Mouse (Mus musculus): Measurements from ENCODE around the gene Gm7697.
"Not testable (repeated sequence)": the region's sequence is repeated elsewhere in the genome, so short reads cannot be mapped to it uniquely, and the experiment has no call there.

Gene Gm7697

GRCm38 (mm10) chr8:69522876-69523275, at the start of gene Gm7697:
TSS of gene Gm7697 (minus strand) at chr8:69522976.
- DNase-seq: not testable (repeated sequence)

DNA sequence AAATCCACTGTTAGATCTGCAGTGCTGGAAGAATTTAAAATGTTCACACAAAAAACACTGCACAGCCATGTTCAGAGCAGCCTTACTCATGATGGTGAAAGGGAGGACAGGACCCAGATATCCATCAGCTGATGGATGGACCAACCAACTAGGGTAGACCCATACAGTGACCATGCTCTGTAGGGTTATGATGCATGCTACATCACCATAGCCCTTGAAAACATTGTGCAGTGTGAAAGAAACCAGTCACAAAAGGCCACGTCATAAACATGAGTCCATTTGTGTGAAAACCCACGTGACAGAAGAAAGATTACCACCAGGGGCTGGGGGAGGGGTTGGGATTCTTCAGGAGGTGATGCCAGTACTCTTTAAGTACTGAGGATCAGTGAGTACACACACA, 28.5 kb upstream of the Gm7697 start:
- not testable (repeated sequence) for DNase-seq

DNA sequence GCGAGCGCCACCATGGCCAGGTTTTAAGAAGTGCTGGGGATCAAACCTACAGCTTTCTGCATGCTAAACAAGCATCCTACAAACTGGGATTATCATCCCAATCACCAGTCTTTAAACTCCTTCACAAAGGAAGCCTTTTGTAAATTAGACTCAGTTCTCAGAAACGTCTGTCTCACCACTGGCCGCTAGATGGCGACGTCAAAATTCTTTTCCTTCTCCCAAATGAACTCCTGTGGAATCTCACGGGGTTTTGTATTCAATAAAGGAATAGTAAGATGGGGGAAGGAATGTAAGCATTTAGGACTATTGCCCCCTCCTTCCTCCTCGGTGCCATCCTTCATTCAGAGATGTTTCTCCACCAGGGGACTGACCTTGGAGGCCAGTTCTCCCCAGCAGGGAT, 26.8 kb upstream of the Gm7697 start:
- not testable (repeated sequence) for DNase-seq

DNA sequence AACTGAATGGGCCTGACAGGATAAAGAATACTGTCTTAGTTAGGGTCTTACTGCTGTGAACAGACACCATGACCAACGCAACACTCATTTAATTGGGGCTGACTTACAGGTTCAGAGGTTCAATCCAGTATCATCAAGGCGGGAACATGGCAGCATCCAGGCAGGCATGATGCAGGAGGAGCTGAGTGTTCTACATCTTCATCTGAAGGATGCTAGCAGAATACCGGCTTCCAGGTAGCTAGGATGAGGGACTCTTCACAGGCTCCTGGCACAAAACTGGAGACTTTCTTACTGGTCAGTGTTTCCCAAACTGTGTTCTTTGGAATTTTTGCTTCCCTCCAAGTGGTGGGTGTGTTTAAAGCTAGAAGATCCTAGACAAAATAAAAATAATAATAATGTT, 25.3 kb upstream of the Gm7697 start:
- DNase-seq: not testable (repeated sequence)

DNA sequence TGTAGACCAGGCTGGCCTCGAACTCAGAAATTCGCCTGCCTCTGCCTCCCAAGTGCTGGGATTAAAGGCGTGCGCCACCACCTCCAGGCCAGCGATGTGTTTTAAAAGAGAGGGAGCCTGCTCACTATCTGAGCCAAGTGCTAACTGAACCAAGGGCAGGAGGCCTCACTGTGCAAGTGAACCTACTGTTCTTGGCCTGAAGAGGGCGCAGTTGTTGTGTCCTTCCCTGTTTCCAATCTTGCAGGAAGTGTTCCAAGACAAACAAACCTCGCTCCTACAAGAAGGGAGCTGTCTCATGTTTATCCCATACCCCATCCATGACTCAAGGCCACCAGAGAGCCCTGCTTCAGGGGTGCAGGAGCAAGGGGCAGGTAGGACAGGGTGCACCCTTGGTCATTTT, 24.4 kb upstream of the Gm7697 start:
- not testable (repeated sequence) for DNase-seq

GRCm38 (mm10) chr8:69545020-69545419, 22.2 kb upstream of the Gm7697 start:
- not testable (repeated sequence) for DNase-seq

DNA sequence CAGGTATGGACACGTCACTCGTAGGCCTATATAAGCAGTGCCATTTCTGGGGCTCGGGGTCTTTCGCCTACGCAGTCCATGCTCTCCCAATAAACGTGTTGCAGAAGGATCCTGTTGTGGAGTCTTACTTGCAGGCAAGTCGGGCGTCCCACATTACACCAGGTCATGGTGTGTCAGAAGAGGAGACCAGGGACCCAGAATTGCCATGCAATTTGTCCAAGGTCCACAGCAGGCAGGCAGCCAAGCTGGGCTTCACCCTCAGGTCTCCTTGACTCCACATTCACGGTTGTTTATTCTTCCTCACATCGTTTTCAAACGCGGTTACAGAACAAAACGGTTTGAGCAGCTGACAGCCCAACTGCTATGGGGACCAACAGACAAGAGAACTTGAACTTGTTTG, 21.7 kb upstream of the Gm7697 start:
- DNase-seq: not testable (repeated sequence)

DNA sequence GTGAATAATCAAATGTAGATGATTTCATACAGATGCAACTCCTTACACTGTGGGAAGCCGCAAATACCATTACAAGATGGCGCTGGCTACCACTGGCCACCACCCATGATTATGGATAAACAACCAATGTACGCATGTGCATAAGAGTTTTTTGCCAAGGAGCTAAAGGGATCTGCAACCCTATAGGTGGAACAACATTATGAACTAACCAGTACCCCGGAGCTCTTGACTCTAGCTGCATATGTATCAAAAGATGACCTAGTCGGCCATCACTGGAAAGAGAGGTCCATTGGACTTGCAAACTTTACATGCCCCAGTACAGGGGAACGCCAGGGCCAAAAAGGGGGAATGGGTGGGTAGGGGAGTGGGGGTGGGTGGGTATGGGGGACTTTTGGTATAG, 21.2 kb upstream of the Gm7697 start:
- DNase-seq: not testable (repeated sequence)

- DNase-seq: not testable (repeated sequence)
These were observed 18.0 kb upstream of the Gm7697 start for GRCm38 (mm10) chr8:69540764-69541163.

GRCm38 (mm10) chr8:69540331-69540730, 17.6 kb upstream of the Gm7697 start:
- not testable (repeated sequence) for DNase-seq

DNA sequence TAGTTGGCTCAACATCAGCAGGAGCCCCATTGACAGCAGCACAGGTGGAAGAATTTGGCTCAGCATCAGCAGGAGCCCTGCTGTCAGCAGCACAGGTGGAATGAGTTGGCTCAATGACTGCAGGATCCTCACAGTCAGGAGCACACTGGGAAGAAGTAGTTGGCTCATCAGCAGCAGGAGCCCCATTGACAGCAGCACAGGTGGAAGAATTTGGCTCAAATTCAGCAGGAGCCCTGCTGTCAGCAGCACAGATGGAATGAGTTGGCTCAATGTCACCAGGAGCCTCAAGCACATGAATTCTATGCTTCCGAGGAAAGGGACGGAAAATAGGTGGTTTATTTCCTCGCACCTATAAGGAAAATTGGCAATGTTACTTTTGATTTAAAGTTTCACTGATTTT, 47.8 kb downstream of the Gm7697 start:
- not testable (repeated sequence) for DNase-seq

DNA sequence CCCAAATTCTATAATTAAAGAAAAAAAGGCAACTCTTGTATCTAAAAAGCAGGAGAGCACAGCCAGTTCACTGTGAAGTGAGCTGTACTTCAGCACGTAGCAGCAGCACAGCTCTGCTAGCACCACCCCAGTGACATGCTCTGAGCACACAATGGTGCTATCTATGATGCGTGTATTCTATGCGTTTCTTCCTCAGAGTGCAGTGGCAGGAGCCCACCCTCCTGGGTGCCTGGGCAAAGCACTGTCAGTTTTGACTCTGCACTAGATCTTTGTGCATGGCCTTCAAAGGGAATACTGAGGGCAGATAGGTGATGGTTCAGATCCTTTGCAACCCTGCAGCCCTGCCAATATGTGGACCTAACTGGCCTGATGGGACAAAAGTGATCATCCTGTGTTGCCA, 69.3 kb downstream of the Gm7697 start, which contains the start of gene Gm9495:
Gene Gm9495, minus strand, starts transcription at position 101 of the 400 bp plus-strand sequence.
- DNase-seq: not testable (repeated sequence)
